Mouse (Mus musculus) gastrocnemius, adult 2 months (tissue): ENCODE measurements around the gene Snd1. TPM values are rescaled to one million over a fixed set of nuclear protein-coding genes. Genes with fewer than 3 reads are reported as not detected.
"Not testable (repeated sequence)": the region's sequence is repeated elsewhere in the genome, so short reads cannot be mapped to it uniquely, and the experiment has no call there.

Source experiments
- DNase-seq: peaks from one replicate; pipeline ENCODE4 v3.0.0; 2022
- H3K27ac ChIP-seq: fragments of 200-600 bp; 2 replicates; pipeline ENCODE4 v1.8.1; 2022; ENCODE audit warnings: mild to moderate bottlenecking
- H3K4me3 ChIP-seq: fragments of 200-600 bp; 2 replicates; pipeline ENCODE4 v1.8.1; 2022; ENCODE audit warnings: mild to moderate bottlenecking, moderate library complexity
- CTCF ChIP-seq: fragments of 200-600 bp; IDR thresholded peaks from 2 replicates; pipeline ENCODE4 v1.8.1; 2022; ENCODE audit warnings: antibody characterized with exemption, mild to moderate bottlenecking, moderate library complexity
- intact Hi-C: fragments of 180-260 bp; cut with DNase I; formaldehyde crosslinking; loops from one replicate; pipeline ENCODE4 v1.15.1; 2025
- total RNA-seq, 2 experiments: library from RNA; stranded (reverse); gene quantifications; 2 replicates each; pipeline ENCODE4 v1.2.3; 2021

Gene Snd1
- total RNA-seq, 2 experiments from 2014 or later = 40.4 to 41.0 TPM

DNA sequence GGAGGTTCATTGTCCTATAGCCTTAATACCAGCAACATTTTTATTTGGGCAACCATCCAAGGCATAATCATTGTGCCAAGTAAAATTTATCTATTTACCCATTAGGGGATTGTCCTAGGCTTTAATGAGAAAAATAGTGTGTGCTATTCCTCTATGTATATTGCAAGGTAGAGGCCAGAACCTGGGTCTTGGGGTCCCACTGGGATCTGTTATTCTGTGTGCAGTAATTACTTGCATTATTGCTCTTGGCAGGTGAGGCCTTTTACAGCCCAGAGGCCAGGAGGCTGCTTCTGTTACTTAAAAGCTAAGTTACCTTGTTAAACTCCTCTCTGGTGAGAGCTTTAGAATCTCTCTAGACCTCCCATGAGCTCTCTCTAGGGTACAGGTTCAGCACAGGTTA, 16.3 kb downstream of the Snd1 start:
- intact Hi-C loops = no loop called here
- TF ChIP-seq CTCF = no peak
- DNase-seq = no peak
- Histone ChIP-seq H3K27ac (no peak overlapping the region), H3K4me3 (no peak overlapping the region)

DNA sequence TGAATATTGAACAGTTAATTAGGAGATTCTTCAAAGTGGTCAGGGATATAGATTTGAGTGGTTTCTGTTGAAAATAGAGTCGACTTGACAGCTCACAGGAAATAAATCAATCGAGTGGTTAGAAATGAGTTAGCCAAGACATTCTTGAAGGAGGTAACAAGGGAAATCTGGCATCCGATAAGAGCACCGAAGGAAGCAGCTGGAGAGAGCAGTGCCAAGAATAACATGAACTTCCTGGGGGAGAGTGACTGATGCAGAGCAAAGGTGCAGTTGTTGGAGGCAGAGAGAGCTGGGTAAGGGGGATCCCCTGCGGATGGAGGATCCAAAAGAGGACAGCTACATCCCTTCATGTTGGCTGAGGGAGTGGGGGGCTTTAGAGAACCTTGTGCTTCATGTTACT, 22.9 kb downstream of the Snd1 start:
- no peak for DNase-seq
- H3K4me3 ChIP-seq = no peak overlapping the region
- intact Hi-C loops = no loop called here
- H3K27ac ChIP-seq = no peak overlapping the region
- TF ChIP-seq CTCF = no peak

DNA sequence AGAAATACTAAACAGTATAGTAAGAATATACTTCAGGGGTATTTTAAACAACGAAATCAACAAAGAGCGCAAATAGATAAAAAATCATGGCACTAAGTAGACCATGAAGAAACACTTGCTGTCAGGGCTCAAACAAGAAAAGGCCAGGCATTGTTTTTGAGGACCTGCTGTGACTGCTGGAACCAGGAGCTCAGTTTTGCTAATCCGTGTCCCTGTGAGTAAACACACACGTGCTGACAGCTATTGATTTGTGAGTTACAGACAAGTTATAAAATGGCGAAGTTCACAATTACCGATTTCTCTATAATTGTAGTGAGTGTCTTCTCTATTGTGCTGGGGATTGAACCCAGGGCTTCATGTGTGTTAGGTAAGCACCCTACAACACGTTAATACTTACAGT, 27.6 kb downstream of the Snd1 start:
- no peak overlapping the region for H3K27ac ChIP-seq

DNA sequence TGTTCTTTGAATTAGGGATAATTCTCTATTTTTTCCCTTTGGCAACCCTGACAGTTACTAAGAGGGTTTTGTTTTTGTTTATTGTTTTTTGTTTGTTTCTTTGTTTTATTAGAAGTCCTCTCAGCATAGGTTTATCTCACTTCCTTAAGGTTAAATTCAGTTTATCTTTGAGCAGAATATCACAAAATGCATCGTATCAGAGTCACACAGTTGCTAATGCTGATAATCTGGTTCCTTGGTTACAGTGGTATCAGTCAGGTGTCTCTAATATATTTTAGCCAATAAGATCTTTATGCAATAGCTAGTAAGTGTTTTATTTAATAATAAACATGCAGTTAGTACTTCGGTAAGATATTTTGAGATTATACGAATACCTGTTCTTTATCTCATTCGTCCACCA, 28.2 kb downstream of the Snd1 start:
- Histone ChIP-seq H3K27ac (no peak overlapping the region), H3K4me3 (no peak overlapping the region)
- no peak for DNase-seq
- intact Hi-C loops = no loop called here
- no peak for TF ChIP-seq CTCF

More for the DNA sequence above, 27.6 kb downstream of the Snd1 start:
- intact Hi-C loops = no loop called here
- no peak for DNase-seq
- H3K4me3 ChIP-seq = no peak overlapping the region
- no peak for TF ChIP-seq CTCF

DNA sequence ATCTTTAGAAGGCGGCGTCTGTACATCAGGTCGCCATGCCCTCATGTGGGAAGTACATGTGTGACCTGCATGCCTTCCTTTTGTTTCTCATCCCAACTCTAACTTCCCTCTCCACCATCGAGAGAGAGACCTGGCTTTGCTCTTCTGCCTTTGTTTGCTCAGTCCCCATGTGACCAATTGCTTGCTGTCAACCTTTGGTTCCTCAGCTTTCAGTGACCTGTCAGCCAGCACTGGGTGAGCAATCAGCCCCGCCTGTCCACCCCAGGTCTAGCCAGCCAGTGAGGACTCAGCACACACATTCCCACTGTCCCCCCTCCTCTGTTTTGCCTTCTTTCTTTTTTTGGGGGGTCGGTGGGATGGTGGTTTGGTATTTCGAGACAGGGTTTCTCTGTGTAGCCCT, 29.7 kb downstream of the Snd1 start:
- H3K27ac ChIP-seq = no peak overlapping the region
- no peak for DNase-seq
- H3K4me3 ChIP-seq = no peak overlapping the region
- intact Hi-C loops = no loop called here
- TF ChIP-seq CTCF = no peak

DNA sequence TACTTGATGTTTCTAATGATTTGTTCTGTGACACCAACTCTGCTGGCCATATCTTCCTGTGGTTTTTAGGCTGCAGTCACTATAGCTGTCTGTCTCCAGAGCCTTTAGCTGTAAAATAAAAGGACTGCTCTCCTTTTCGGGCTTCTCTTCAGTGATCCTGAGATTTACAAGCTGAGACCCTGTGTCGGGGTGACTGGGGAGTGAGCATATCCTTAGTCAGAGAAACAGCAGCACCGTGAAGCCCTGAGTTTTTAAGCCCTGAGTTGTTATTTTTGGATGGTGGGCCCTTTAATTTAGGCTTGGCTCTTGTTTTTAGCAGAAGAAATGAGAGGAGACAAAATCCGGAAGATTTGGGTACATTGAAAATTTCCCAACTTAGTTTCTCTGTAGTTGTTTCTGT, 32.8 kb downstream of the Snd1 start:
- DNase-seq = no peak
- Histone ChIP-seq H3K27ac (no peak overlapping the region), H3K4me3 (no peak overlapping the region)
- intact Hi-C loops = no loop called here
- no peak for TF ChIP-seq CTCF

DNA sequence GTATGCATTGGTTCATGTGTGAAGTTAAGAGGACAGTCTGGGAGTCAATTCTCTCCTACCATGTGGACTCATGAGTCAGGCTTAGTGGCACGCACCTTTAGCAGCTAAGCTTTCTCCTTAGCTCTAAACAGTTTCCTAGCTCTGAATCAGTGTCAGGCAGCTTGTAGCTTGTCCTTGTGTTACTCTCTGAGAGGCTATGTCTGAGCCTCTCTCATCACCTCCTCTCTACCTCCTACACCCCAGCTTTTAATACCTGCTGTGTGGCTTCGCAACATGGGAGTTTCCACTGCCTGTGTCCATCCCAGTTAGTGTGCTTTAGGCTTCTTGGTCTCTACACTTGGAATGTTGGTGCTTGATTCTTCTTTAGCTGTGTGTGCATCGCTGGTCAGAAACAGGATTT, 39.3 kb downstream of the Snd1 start:
- intact Hi-C loops = no loop called here
- no peak for DNase-seq
- H3K4me3 ChIP-seq = no peak overlapping the region
- H3K27ac ChIP-seq = no peak overlapping the region
- TF ChIP-seq CTCF = no peak

DNA sequence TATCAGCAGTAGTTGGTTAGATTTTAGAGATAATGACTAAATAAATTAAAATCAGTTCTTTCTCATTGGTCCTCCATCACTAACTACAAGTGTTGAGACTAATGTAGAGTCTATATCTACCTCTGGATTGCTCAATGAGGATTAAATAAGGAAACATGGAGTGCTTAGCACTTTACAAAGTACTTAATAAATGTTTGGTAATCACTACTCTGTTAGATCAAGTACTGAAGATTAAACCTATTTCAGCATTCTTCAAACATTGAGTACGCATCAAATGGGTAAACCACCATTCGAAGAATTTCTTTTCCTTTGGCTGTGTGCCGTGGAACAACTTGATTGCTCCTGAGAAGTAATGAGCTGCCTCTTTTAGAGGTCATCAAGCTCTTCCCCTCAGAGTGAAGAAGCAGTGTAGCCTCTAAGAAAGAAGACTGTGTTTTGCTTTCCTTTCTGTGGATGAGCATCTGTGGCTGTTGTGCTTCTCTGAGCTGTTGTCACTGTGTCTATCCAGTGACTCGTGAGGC, 40.0 kb downstream of the Snd1 start:
- no peak for DNase-seq
- intact Hi-C loops = no loop called here
- TF ChIP-seq CTCF = no peak
- Histone ChIP-seq H3K27ac (no peak overlapping the region), H3K4me3 (no peak overlapping the region)

DNA sequence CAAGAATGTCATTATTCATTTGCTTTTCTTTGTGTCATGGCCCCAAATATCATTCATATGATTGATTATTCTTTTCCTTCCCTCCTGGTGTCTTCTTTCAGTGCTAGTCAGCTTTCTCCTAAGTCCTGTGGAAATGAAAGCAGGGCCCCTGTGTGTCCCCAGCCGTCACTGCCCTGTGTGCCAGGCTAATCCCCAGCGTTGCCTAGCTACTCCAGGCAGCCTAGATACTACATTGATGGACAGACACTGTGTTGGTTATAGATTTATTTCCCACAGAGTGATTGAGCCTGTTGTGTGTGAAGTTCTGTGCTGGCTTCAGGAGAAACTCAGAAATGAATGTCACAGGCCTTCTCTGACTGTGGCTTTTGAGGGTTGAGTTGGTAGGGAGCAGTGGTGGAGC, 41.7 kb downstream of the Snd1 start:
- Histone ChIP-seq H3K27ac (no peak overlapping the region), H3K4me3 (no peak overlapping the region)
- intact Hi-C loops = no loop called here
- no peak for DNase-seq
- TF ChIP-seq CTCF = no peak

DNA sequence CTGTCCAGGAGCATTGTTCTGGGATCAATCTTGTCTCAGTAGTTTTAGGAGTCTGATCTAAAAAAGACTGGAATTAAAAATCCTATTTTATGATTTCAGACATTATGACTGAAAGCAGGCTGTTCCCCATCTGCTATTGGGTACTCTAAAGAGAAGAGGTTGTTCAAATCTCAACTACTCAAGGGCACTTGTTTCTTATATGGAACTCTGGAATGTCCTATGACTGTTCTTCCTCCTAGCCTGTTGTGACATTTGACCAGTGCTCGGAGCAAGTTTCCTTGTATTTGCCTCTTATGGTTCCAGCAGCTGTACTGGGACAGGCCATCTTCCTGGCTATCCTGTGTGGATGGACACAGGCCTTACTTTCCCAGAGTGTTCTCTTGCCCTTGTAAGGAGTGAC, 42.1 kb downstream of the Snd1 start:
- intact Hi-C loops = no loop called here
- Histone ChIP-seq H3K27ac (no peak overlapping the region), H3K4me3 (no peak overlapping the region)
- no peak for DNase-seq
- TF ChIP-seq CTCF = no peak

DNA sequence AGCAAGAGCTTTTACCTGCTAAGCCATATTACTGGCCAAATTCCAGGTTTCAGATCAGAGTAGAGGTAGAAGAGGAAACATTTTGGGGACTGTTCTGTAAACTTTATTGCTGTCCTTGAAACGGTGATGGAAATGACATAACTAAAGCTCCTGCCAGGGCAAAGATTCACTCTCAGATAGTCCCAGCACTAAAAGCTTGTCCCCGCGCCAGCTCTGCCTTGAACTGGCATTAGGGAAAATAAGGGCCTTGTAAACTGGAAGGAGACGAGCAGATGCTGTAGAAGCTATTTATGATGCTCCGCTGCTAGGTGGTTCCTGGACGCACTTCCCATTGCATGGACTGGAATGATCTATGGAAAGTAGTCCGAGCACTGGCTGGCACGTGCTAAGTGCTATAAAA, 44.5 kb downstream of the Snd1 start:
- H3K27ac ChIP-seq = no peak overlapping the region
- no peak for DNase-seq
- TF ChIP-seq CTCF = no peak

DNA sequence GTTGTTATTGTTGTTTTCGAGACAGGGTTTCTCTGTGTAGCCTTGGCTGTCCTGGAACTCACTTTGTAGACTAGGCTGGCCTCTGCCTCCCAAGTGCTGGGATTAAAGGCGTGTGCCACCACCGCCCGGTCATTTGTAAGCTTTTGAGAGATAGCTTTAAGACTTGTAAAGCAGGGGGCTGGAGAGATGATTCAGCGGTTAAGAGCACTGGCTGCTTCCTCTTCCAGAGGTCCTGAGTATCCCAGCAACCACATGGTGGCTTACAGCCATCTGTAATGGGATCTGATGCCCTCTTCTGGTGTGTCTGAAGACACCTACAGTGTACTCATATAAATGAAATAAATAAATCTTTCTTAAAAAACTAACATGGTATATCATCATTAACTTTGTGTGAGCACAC, 45.8 kb downstream of the Snd1 start:
- DNase-seq = not testable (repeated sequence)

More for the DNA sequence above, 44.5 kb downstream of the Snd1 start:
- no peak overlapping the region for H3K4me3 ChIP-seq
- intact Hi-C loops = no loop called here

DNA sequence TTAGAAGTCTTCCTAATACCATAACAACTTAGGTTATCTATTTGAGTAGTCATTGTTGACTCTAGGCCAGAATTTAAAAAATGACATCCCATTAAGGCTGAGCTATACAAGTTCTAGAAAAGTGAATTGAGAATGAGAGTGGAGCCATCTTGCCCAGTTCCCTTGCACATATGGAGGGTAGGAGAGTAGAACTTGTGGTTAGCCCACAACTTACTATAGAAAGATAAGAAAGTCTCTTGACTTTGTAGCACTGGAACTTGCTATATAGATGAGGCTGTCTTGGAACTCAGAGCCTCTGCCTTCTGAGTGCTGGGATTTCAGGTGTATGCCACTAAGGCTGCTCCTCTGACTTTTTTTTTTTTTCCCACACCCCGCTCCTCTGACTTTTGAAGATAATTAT, 46.5 kb downstream of the Snd1 start:
- intact Hi-C loops = no loop called here
- no peak for DNase-seq
- Histone ChIP-seq H3K27ac (no peak overlapping the region), H3K4me3 (no peak overlapping the region)
- TF ChIP-seq CTCF = no peak

More for the DNA sequence above, 45.8 kb downstream of the Snd1 start:
- intact Hi-C loops, H3K4me3 ChIP-seq, H3K27ac ChIP-seq: not testable (repeated sequence)

DNA sequence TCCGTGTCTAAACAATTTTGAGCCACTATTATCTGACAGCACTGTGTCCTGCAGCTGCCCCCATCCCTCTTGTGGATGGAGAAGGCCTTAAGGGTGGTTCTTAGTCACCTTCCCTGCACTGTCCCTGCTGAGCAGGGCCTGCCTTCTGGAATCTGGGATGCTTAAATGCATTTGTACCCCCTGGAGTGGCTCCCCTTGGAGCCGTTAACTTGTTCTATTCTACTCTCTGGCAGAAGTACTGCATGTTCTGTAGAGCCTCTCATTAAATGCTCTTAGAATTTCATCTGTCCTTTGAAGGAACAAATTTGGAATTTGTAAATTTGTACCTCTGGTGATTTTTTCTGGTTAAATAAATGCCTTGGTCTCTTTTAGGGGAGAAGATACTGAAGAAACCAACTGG, 50.6 kb downstream of the Snd1 start:
- no peak for TF ChIP-seq CTCF
- Histone ChIP-seq H3K27ac (no peak overlapping the region), H3K4me3 (no peak overlapping the region)
- no peak for DNase-seq
- intact Hi-C loops = no loop called here

DNA sequence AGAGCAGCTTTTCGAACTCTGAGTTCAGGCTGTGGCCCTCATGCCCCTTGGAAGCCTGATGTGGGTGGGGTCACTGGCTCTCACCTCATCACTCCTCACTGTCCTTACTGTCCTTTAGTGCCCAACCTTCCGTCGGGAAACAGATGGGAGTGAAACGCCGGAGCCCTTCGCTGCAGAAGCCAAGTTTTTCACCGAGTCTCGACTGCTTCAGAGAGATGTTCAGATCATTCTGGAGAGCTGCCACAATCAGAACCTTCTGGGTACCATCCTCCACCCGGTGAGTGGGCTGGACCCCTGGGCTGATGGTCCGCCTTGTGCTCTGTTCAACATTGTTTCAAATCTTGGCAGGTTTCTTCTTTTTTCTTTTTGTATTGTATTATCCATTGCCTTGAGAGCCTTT, 52.5 kb downstream of the Snd1 start:
- intact Hi-C loops = no loop called here
- DNase-seq = no peak

More for the DNA sequence above, 52.5 kb downstream of the Snd1 start:
- no peak for TF ChIP-seq CTCF
- Histone ChIP-seq H3K27ac (no peak overlapping the region), H3K4me3 (no peak overlapping the region)
